Mouse (Mus musculus) myocyte (in vitro differentiated cells): ENCODE data around the gene Mblac1. TPM values are rescaled to one million over a fixed set of nuclear protein-coding genes. Genes with fewer than 3 reads are reported as not detected.
"Not testable (repeated sequence)": the region's sequence is repeated elsewhere in the genome, so short reads cannot be mapped to it uniquely, and the experiment has no call there.

Experiments used
- H3K27me3 ChIP-seq: one replicate; pipeline ENCODE4 v1.6.1; 2011; ENCODE audit not compliant: control insufficient read depth, insufficient read depth, insufficient read length
- H3K36me3 ChIP-seq: one replicate; pipeline ENCODE4 v1.6.1; 2011; ENCODE audit not compliant: control insufficient read depth, insufficient read depth
- H3K4me2 ChIP-seq: one replicate; pipeline ENCODE4 v1.6.1; 2011; ENCODE audit warnings: low read depth, control low read depth
- H3K4me3 ChIP-seq: one replicate; pipeline ENCODE4 v1.5.1; 2011; ENCODE audit warnings: mild to moderate bottlenecking, control low read depth, moderate library complexity
- H3K79me2 ChIP-seq: one replicate; pipeline ENCODE4 v1.6.1; 2011; ENCODE audit not compliant: control insufficient read depth, insufficient read depth
- H3ac ChIP-seq: one replicate; pipeline ENCODE4 v1.6.1; 2011; ENCODE audit not compliant: control insufficient read depth, insufficient read length
- CEBPB ChIP-seq: IDR thresholded peaks from 2 replicates; pipeline ENCODE4 v1.6.1; 2011; ENCODE audit warnings: mild to moderate bottlenecking, moderate library complexity; ENCODE audit not compliant: poor library complexity, insufficient read depth, severe bottlenecking
- E2F4 ChIP-seq: IDR thresholded peaks from one replicate; pipeline ENCODE4 v1.6.1; 2011; ENCODE audit warnings: mild to moderate bottlenecking, control low read depth, moderate library complexity; ENCODE audit not compliant: insufficient read depth
- MAX ChIP-seq: IDR thresholded peaks from one replicate; pipeline ENCODE4 v1.6.1; 2011; ENCODE audit warnings: low read depth, mild to moderate bottlenecking, control low read depth
- MYOD1 ChIP-seq, 3 experiments: IDR thresholded peaks; one replicate each; pipeline ENCODE4 v1.6.1; 2011; ENCODE audit warnings: control low read depth in 2 of 3, low read depth in 2 of 3, mild to moderate bottlenecking in 2 of 3, moderate library complexity in 1 of 3; ENCODE audit not compliant: insufficient read length in 2 of 3, control insufficient read depth in 1 of 3
- MYOG ChIP-seq, 3 experiments: IDR thresholded peaks; one replicate each; pipeline ENCODE4 v1.6.1; 2011; ENCODE audit warnings: control low read depth in 2 of 3, low read depth in 2 of 3, mild to moderate bottlenecking in 2 of 3; ENCODE audit not compliant: insufficient read length in 2 of 3, control insufficient read depth in 1 of 3, insufficient read depth in 1 of 3
- POLR2A ChIP-seq: IDR thresholded peaks from one replicate; pipeline ENCODE4 v1.6.1; 2011; ENCODE audit warnings: low read depth, mild to moderate bottlenecking, control low read depth, moderate library complexity; ENCODE audit not compliant: insufficient read length
- POLR2AphosphoS2 ChIP-seq: IDR thresholded peaks from one replicate; pipeline ENCODE4 v1.6.1; 2011; ENCODE audit warnings: low read depth, control low read depth; ENCODE audit not compliant: insufficient read length
- REST ChIP-seq: IDR thresholded peaks from one replicate; pipeline ENCODE4 v1.6.1; 2011; ENCODE audit warnings: mild to moderate bottlenecking, control low read depth, moderate library complexity; ENCODE audit not compliant: insufficient read depth, insufficient read length
- SRF ChIP-seq: IDR thresholded peaks from one replicate; pipeline ENCODE4 v1.6.1; 2011; ENCODE audit warnings: low read depth; ENCODE audit not compliant: control insufficient read depth, insufficient read length
- TCF12 ChIP-seq: IDR thresholded peaks from one replicate; pipeline ENCODE4 v1.6.1; 2011; ENCODE audit warnings: mild to moderate bottlenecking, control low read depth; ENCODE audit not compliant: poor library complexity, insufficient read depth, severe bottlenecking
- TCF3 ChIP-seq: IDR thresholded peaks from one replicate; pipeline ENCODE4 v1.6.1; 2011; ENCODE audit warnings: low read depth, control low read depth; ENCODE audit not compliant: insufficient read length
- USF1 ChIP-seq: IDR thresholded peaks from one replicate; pipeline ENCODE4 v1.6.1; 2011; ENCODE audit warnings: low read depth, mild to moderate bottlenecking, control low read depth, moderate library complexity
- polyA plus RNA-seq: library from polyadenylated mRNA; unstranded; fragments of >200 nt; fragmentation: generic; extraction: Trizol; gene quantifications from one replicate; pipeline ENCODE4 v1.2.1, GENCODE M21; 2012; ENCODE audit warnings: missing spikeins

Gene Mblac1
- polyA plus RNA-seq, 1 experiment, result 2.5 TPM

DNA sequence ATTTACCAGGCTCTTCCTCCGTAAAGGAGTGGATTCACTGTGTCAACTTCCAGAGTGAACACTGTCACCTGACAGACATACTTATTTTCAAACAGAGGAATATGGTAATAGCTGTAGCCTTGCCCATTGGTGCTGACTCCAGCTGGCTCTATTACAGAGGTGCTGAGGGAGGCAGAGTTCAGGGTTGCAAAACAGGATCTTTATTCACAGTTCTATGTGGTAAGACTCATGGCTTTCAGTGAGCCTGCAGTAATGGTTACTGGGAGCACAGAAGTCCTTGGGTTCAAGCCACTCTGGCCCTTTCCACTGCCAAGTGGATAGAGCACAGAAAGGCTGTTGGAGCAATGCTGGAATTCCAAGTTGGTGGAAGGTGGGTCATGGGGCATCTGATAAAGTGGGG is 13.1 kb downstream of the Mblac1 start:
- Histone ChIP-seq H3K4me3 (no peak overlapping the region), H3K27me3 (no peaks in the 10 kb centered on the region), H3ac (no peak overlapping the region), H3K79me2 (no peaks in the 10 kb centered on the region), H3K36me3 (no peaks in the 10 kb centered on the region), H3K4me2 (no peak overlapping the region)
- TF ChIP-seq REST (no peak), SRF (no peak), POLR2AphosphoS2 (no peak), TCF12 (no peak), MYOD1 (IDR thresholded peaks at IDR 0.05; ENCODE audit: control insufficient read depth in 1 of 3, insufficient read length in 2 of 3, low read depth in 2 of 3) (no peak)

DNA sequence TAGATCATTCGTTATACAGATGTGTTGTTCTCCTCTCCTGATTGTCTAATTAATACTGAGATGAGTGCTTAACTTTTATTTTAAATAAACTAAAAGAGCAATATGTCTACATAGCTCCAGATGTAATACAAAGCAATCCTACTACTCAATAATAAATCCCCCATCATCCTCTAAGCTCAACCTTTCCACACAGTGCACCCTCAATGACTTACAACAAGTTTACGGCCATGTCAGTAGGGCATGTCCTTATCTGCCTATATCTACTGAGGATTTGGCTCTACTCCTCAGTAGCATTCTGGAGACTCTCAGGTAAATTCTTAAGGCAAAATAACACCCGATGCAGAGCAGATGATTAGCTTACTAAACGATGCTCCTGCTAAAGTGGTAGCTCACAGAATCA is 13.8 kb downstream of the Mblac1 start:
- Histone ChIP-seq H3ac (no peak overlapping the region), H3K36me3 (no peaks in the 10 kb centered on the region), H3K4me3 (no peak overlapping the region), H3K4me2 (no peak overlapping the region), H3K79me2 (no peaks in the 10 kb centered on the region), H3K27me3 (no peaks in the 10 kb centered on the region)
- no peak for TF ChIP-seq CEBPB

DNA sequence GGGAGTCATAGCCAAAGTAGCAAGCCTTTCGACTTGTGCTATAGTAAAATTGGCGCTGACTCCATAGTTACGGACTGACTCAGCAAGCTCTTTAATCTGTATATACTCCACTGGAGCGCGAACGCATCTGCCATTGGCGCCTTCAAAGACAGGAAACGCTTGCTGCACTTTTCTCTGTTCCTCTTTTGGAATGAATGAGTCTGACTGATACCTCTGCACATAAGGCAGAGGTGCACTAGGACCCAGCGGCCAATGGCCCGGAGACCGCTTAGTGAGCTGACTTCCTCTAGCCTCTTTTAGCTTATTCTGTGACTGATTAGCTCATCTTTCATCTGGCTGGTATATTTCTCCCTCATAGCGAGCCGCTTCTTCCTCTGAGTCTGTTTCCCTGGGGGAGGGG is 22.5 kb downstream of the Mblac1 start:
- not testable (repeated sequence) for H3K79me2 ChIP-seq, H3K36me3 ChIP-seq, H3K4me3 ChIP-seq, H3K27me3 ChIP-seq, H3K4me2 ChIP-seq, H3ac ChIP-seq

DNA sequence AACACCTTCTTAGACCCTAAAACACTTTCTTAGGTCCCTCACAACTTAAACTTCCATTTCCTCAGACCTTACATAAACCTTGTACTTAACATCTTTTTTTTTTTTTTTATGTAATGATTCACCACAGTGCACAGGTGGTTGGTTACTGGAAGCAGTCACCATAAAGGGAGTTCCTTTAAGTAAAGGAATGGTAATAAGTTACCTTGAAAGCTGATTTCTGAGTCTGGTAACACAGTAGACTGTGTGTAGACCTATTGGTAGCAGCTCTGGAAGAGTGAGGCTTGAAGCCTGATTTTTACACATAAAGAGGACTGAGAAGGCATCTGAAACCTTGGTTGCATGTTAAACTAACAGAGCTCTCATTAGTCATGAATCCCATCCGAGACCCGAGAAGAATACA is 25.8 kb downstream of the Mblac1 start:
- Histone ChIP-seq H3ac (no peak overlapping the region), H3K36me3 (no peaks in the 10 kb centered on the region), H3K4me3 (no peak overlapping the region), H3K4me2 (no peak overlapping the region), H3K79me2 (no peaks in the 10 kb centered on the region), H3K27me3 (no peaks in the 10 kb centered on the region)
- no peak for TF ChIP-seq MAX
- TF ChIP-seq POLR2A, result no peak
- no peak for TF ChIP-seq CEBPB
- no peak for TF ChIP-seq TCF12
- TF ChIP-seq TCF3, result no peak
- TF ChIP-seq SRF, result no peak
- TF ChIP-seq POLR2AphosphoS2, result no peak

DNA sequence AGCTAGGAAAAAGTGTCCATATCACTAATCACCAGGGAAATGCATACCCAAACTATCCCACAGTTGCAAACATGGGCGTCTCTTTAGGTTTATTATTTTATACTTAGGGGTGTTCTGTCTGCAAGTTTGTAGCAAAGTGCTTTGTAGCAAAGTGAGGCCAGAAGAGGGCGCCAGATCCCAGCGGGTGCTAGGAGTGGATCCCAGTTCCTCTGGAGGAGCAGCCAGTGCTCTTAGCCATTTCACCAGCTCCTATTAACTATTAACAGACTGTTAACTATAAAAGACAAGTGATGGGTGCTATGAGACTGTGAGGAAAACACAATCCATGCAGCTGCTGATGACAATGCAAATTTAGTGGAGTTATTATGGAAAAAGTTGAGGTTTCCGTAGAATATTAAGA is 28.0 kb downstream of the Mblac1 start:
- Histone ChIP-seq H3K4me3 (no peak overlapping the region), H3ac (no peak overlapping the region), H3K79me2 (no peaks in the 10 kb centered on the region), H3K27me3 (no peaks in the 10 kb centered on the region), H3K36me3 (no peaks in the 10 kb centered on the region), H3K4me2 (no peak overlapping the region)
- TF ChIP-seq POLR2A (no peak), USF1 (no peak)

DNA sequence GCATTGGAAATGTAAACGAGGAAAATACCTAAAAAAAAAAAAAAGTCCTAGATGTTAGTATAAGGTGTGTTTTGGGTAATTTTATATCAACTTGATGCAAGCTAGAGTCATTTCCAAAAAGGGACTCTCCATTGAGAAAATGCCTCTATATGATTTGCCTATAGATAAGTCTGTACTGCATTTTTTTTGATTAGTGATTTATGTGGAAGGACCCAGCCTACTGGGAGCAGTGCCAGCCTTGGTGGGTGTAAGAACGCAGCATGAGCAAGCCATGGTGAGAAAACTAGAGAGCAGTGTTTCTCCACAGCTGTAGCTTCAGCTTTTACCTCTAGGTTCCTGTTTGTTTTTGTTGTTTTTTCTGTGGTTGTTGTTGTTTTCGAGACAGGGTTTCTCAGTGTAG is 29.2 kb downstream of the Mblac1 start:
- H3K4me2 ChIP-seq, result no peak overlapping the region
- H3K79me2 ChIP-seq, result no peaks in the 10 kb centered on the region
- TF ChIP-seq TCF12, result no peak
- TF ChIP-seq SRF, result no peak
- no peak for TF ChIP-seq MYOD1 (IDR thresholded peaks at IDR 0.05; ENCODE audit: control insufficient read depth in 1 of 3, insufficient read length in 2 of 3, low read depth in 2 of 3)
- no peaks in the 10 kb centered on the region for H3K27me3 ChIP-seq
- H3K4me3 ChIP-seq, result no peak overlapping the region
- H3K36me3 ChIP-seq, result no peaks in the 10 kb centered on the region
- H3ac ChIP-seq, result no peak overlapping the region

DNA sequence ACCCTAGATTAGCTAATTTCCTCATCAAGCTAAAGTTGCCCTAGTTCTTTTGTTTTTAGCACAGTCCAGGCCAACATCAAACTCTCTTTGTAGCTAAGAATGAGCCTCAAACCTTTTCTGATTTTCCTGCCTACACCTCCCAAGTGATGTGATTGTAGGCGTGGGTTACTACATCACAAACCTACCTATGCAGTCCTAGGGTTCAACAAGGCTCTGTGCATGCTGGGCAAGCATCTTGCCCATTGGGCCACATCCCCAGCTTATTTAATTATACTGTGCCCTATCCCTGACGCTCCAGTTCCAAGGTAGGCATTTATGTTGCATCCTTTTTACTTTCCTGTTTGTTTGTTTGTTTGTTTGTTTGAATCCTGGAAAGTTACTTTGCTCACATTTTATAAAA is 31.6 kb downstream of the Mblac1 start, which contains the start of gene Nxpe5:
Gene Nxpe5 (plus strand): TSS at position 199 of the 400 bp plus-strand sequence.
- H3ac ChIP-seq, result no peak within 1 kb of the TSS
- H3K79me2 ChIP-seq, result no peaks in the 10 kb centered on the region
- no peaks in the 10 kb centered on the region for H3K36me3 ChIP-seq
- no peak within 1 kb of the TSS for H3K4me2 ChIP-seq
- no peak for TF ChIP-seq MYOG (IDR thresholded peaks at IDR 0.05; ENCODE audit: control insufficient read depth in 1 of 3, insufficient read depth in 1 of 3, insufficient read length in 2 of 3, low read depth in 2 of 3)
- no peak for TF ChIP-seq E2F4
- TF ChIP-seq TCF12, result no peak
- no peak for TF ChIP-seq SRF
- no peak for TF ChIP-seq USF1
- TF ChIP-seq CEBPB, result no peak
- no peak for TF ChIP-seq TCF3
- no peak for TF ChIP-seq MYOD1 (IDR thresholded peaks at IDR 0.05; ENCODE audit: control insufficient read depth in 1 of 3, insufficient read length in 2 of 3, low read depth in 2 of 3)
- TF ChIP-seq MAX, result no peak
- no peak for TF ChIP-seq POLR2AphosphoS2
- TF ChIP-seq REST, result no peak
- no peak for TF ChIP-seq POLR2A
- H3K27me3 ChIP-seq, result no peaks in the 10 kb centered on the region
- H3K4me3 ChIP-seq, result no peak within 1 kb of the TSS
